Mouse (Mus musculus): ENCODE results near the gene Lpar2.

- TF ChIP-seq CTCF (conservative IDR thresholded peaks at IDR 0.05; ENCODE audit: low read length) (peak; percentile 99), POU5F1 (IDR thresholded peaks at IDR 0.05; ENCODE audit: borderline replicate concordance, low read length) (no peak)
These were observed 51.9 kb downstream of the Lpar2 start for GRCm38 (mm10) chr8:69874155-69874554.
